Mouse (Mus musculus): ENCODE results near the gene Ddx56. TPM values are rescaled to one million over a fixed set of nuclear protein-coding genes. Genes with fewer than 3 reads are reported as not detected.
A peak's percentile ranks its signal among the peaks of the same experiment; 100 is the strongest.

Gene Ddx56
- polyA plus RNA-seq, 1 experiment from 2014 or later, result 126 TPM

DNA sequence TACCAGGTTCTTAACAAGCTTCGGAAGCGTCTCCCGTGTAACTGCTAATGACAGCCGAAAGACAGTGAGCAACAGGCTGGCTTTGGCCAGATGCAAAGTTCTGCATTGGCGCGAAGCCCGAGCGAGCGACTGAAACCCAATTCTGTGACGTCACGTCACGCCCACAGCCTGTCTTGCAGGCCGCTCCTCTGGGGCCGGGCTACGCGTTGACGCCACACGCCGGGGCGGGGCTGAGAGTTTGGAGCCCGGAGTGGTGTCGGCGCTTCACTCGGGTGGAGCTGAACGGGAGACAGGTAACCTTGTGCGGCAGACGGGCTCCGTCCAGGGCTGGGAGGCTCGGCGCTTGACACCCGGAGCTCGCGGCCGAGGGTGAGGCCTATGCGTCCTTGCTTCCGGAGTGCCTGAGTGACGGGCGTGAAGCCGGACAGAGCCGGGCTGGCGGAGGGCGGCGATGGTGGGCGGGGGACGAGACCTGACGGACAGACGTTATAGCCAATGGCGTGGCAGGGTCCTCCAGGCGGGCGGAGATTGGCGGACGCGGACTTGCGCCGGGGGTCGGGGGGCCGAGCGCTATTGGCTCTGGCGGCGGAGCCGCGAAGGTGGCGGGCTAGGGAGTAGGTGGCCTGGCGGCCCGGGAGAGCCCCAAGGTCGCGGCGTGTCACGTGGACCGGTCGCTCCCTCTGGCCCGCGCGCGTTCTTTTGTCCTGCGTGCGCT is 24.0 kb upstream of the Ddx56 start, which contains the start of gene Ogdh:
Gene Ogdh, plus strand, starts transcription at position 233 of the 715 bp plus-strand sequence.
- WGBS, result under 1% methylated on average over 77 of the region's 77 CpGs
- no peaks in the 10 kb centered on the region for H3K9me3 ChIP-seq (replicated peaks)

DNA sequence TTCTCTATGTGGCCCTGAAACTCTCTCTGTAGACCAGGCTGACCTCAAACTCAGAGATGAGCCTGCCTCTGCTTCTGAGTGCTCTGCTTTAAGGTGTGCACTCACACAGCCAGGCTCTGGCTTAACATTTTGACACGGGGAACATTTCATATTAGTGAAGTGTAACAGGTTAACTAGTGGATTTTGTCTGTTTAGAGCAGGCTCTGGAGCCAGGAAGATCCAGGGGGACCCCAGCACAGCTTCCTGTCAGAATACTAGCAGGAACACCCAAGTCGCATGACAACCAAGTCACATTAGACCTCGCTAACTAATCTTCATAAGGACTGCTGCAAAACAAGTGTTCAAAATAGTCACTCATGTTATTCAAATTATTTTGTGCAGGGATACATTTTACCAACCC is 23.3 kb upstream of the Ddx56 start:
- Histone ChIP-seq H3K4me1 (peaks cover 13% of the 10 kb centered on the region), H3K4me3 (peak overlapping the region; percentile 74), H3K27me3 (ENCODE audit: low read depth, poor library complexity, severe bottlenecking) (peaks cover 10% of the 10 kb centered on the region), H3K9me3 (replicated peaks) (no peaks in the 10 kb centered on the region), H3K27ac (replicated peaks) (peak overlapping the region; percentile 91), H3K36me3 (no peaks in the 10 kb centered on the region)
- DNase-seq (ENCODE audit: low spot score), result no peak
- 28% methylated on average over 3 of the region's 3 CpGs for WGBS

More for the DNA sequence above, 24.0 kb upstream of the Ddx56 start, which contains the start of gene Ogdh:
- peak within 1 kb of the TSS; percentile 91 for H3K27ac ChIP-seq (replicated peaks)
- H3K27me3 ChIP-seq (ENCODE audit: low read depth, poor library complexity, severe bottlenecking), result peaks cover 10% of the 10 kb centered on the region
- DNase-seq (ENCODE audit: low spot score), result peak; percentile 99
- H3K36me3 ChIP-seq, result 0 out of 2 replicates have a peak, but pooled peaks cover under 1% of the 10 kb centered on the region
- peak within 1 kb of the TSS; percentile 74 for H3K4me3 ChIP-seq
- peaks cover 13% of the 10 kb centered on the region for H3K4me1 ChIP-seq

DNA sequence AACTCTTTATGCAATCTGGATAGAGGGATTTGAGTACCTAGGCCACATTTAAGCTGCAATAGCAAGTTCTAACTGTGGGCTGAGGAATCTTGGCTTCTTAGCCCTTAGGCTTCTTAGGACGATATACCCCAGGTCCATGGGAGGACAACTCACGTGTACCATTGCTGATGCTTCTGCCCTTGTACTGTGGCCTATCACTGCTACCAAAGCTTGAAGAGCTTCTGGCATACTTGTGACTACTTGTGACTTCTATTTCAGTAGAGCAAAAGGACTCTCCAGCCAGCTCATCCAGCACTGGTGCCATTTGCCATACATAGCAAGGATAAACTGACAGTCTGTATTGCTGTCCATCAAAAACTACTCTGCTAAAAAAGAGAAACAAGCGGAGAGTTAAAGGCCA is 22.6 kb upstream of the Ddx56 start:
- H3K4me1 ChIP-seq, result peaks cover 13% of the 10 kb centered on the region
- peaks cover 10% of the 10 kb centered on the region for H3K27me3 ChIP-seq (ENCODE audit: low read depth, poor library complexity, severe bottlenecking)
- H3K27ac ChIP-seq (replicated peaks), result no peak overlapping the region
- no peaks in the 10 kb centered on the region for H3K9me3 ChIP-seq (replicated peaks)
- DNase-seq (ENCODE audit: low spot score), result no peak
- no peak overlapping the region for H3K4me3 ChIP-seq
- H3K36me3 ChIP-seq, result no peaks in the 10 kb centered on the region
- 92% methylated on average over 3 of the region's 3 CpGs for WGBS

DNA sequence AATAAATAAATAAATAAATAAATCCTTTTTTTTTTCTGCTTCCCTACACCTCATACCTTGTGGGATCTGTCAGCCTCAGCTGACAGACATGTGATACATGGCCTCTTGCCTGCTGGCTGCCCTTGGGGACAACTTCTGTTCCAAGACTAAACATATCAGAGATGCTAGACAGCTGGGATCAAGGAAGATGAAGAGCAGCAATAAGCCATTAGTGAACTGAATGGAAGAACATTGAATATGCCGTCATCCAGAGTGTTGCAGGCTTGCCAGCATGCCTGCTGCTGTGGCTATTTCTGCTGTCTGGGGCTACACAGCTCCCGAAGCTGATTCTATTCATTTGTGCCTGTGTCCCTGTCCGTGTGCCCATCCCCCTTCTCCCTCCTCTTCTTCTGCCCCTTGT is 15.4 kb upstream of the Ddx56 start:
- Histone ChIP-seq H3K4me1 (no peaks in the 10 kb centered on the region), H3K4me3 (no peak overlapping the region), H3K27me3 (ENCODE audit: low read depth, poor library complexity, severe bottlenecking) (no peaks in the 10 kb centered on the region), H3K27ac (replicated peaks) (no peak overlapping the region), H3K36me3 (no peaks in the 10 kb centered on the region), H3K9me3 (replicated peaks) (peaks cover 14% of the 10 kb centered on the region; the same call in 1 of the 2 replicates)
- WGBS, result 82% methylated on average over 3 of the region's 3 CpGs
- DNase-seq (ENCODE audit: low spot score), result no peak

DNA sequence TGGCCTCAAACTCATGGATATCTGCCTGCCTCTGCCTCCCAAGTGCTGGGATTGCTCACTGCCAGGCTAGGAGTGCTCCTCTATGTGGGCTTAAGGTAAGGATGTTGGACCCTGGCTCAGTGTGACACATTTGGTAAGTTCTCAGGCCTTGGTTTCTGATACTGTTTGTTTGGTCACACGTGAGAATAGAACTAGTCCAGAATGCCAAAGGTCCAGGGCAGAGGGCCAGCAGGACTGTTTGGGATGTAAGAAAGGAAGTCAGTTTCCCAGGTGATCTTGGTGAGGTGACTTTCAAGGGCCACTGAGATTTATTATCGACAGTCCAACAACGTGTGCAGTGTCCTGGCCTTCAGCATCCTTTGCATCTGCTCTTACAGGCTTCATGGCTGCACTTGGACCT is 8.9 kb upstream of the Ddx56 start:
- Histone ChIP-seq H3K27me3 (ENCODE audit: low read depth, poor library complexity, severe bottlenecking) (no peaks in the 10 kb centered on the region), H3K4me3 (no peak overlapping the region), H3K4me1 (peaks cover 29% of the 10 kb centered on the region), H3K36me3 (peaks cover 20% of the 10 kb centered on the region), H3K9me3 (replicated peaks) (peaks cover 13% of the 10 kb centered on the region; the same call in 1 of the 2 replicates), H3K27ac (replicated peaks) (no peak overlapping the region)
- DNase-seq (ENCODE audit: low spot score), result no peak
- WGBS, result 81% methylated on average over 3 of the region's 3 CpGs

DNA sequence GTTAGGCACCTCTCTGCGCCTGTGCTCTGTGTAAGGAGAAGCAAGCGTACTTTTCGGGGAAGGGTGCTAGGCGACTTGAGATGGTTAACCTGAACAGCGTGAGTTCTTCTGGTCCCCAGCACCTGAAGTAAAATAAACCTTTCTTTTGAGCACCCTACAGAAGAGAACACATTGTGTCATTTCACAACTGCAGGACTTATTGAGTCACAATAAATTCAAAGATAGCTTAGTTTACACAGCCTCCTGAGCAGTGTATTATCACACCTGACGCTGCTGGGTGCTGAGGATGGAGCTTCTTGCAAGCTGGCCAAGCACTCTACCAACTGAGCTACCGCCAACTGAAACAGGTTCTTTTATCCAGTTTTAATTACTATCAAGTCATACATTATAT is 7.5 kb upstream of the Ddx56 start:
- H3K36me3 ChIP-seq, result peaks cover 33% of the 10 kb centered on the region
- peaks cover 29% of the 10 kb centered on the region for H3K4me1 ChIP-seq
- WGBS, result 30% methylated on average over 7 of the region's 7 CpGs
- peaks cover 1% of the 10 kb centered on the region; the same call in 1 of the 2 replicates for H3K9me3 ChIP-seq (replicated peaks)
- H3K4me3 ChIP-seq, result peak overlapping the region; percentile 99
- H3K27me3 ChIP-seq (ENCODE audit: low read depth, poor library complexity, severe bottlenecking), result no peaks in the 10 kb centered on the region
- H3K27ac ChIP-seq (replicated peaks), result peak overlapping the region; percentile 94
- no peak for DNase-seq (ENCODE audit: low spot score)

DNA sequence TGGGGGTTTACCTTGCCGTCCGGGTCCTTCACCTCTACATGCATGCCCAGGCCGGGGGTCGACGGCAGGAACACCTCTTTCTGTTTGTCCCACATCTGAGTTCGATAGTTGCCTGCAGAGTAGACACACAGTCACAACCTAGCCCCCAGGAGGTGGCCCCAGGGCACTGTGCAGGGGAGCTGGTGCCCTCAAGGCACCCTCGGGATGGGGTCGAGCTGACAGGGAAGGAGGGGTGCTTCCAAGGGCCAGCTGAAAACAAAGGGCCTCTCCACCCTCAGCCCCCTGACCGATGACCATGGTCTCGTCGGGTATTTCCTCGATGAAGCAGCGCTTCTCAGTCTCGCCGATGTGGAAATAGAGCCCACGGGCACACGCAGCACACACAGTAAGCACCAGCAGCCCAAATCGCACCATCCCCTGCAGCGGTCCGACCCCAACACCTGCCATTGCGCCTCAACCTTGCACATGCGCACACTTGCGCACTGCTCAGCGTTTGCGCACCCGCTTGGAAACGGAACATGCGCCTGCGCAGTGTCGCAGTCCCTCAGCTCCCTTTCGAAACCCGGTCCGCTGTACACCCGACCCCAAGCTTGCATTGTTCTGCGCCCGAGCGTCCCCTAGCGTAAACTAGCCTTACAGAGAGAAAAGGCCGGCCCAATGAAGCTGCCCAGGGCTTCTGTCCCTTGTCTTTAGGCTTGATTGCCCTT is 7.0 kb upstream of the Ddx56 start, which contains the start of gene Tmed4:
Gene Tmed4, minus strand, starts transcription at position 484 of the 707 bp plus-strand sequence.
- Histone ChIP-seq H3K9me3 (replicated peaks) (no peaks in the 10 kb centered on the region), H3K36me3 (peaks cover 38% of the 10 kb centered on the region), H3K27me3 (ENCODE audit: low read depth, poor library complexity, severe bottlenecking) (no peaks in the 10 kb centered on the region), H3K4me3 (peak within 1 kb of the TSS; percentile 99), H3K4me1 (peaks cover 29% of the 10 kb centered on the region), H3K27ac (replicated peaks) (peak within 1 kb of the TSS; percentile 94)
- WGBS, result under 1% methylated on average over 39 of the region's 39 CpGs
- peak; percentile 96 for DNase-seq (ENCODE audit: low spot score)

DNA sequence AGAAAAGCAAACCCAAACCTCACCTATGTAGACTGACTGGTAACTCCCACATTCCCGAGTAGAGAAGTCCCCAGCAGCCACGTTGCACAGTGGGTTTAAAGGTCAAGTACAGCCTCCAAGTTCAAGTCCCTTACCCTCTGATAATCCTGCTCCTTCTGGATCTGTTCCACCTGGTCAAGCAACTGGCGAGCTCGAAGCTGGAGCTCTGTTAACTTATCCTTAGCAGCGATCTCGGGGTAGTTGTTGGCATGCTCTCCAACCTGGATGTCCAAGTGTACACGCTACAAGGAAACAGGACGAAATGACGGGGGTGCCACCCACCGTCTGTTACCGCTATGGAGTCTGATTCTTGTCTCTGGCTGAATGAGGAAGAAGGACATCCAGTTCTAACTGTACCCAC is 6.0 kb upstream of the Ddx56 start:
- Histone ChIP-seq H3K9me3 (replicated peaks) (no peaks in the 10 kb centered on the region), H3K4me3 (peak overlapping the region; percentile 99), H3K27me3 (ENCODE audit: low read depth, poor library complexity, severe bottlenecking) (no peaks in the 10 kb centered on the region), H3K36me3 (peaks cover 44% of the 10 kb centered on the region), H3K27ac (replicated peaks) (peak overlapping the region; percentile 94), H3K4me1 (peaks cover 29% of the 10 kb centered on the region)
- WGBS, result 76% methylated on average over 11 of the region's 11 CpGs
- no peak for DNase-seq (ENCODE audit: low spot score)

DNA sequence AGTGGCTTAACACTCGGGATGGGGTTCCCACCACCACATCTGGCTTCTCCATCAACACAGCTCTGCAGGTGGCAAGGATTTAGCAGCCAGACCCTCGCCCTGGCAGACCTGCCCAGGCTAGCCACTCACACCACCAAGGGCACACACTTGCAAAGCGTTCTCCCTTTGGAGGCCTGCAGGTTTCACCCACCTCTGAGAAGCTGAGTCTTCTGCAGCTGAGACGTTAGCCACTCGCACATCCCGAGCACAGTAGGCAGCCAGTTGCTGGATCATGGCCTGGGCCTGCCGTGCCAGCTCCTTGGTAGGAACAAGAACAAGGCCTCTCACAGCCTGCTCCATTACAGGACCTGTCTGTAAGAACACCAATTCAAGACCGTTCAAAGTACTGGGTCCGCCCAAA is 951 bp downstream of the Ddx56 start:
- Histone ChIP-seq H3K27ac (replicated peaks) (peak overlapping the region; percentile 92), H3K27me3 (ENCODE audit: low read depth, poor library complexity, severe bottlenecking) (no peaks in the 10 kb centered on the region), H3K9me3 (replicated peaks) (no peaks in the 10 kb centered on the region), H3K36me3 (peaks cover 76% of the 10 kb centered on the region), H3K4me3 (peak overlapping the region; percentile 96), H3K4me1 (peaks cover 17% of the 10 kb centered on the region)
- DNase-seq (ENCODE audit: low spot score), result no peak
- 73% methylated on average over 9 of the region's 9 CpGs for WGBS

DNA sequence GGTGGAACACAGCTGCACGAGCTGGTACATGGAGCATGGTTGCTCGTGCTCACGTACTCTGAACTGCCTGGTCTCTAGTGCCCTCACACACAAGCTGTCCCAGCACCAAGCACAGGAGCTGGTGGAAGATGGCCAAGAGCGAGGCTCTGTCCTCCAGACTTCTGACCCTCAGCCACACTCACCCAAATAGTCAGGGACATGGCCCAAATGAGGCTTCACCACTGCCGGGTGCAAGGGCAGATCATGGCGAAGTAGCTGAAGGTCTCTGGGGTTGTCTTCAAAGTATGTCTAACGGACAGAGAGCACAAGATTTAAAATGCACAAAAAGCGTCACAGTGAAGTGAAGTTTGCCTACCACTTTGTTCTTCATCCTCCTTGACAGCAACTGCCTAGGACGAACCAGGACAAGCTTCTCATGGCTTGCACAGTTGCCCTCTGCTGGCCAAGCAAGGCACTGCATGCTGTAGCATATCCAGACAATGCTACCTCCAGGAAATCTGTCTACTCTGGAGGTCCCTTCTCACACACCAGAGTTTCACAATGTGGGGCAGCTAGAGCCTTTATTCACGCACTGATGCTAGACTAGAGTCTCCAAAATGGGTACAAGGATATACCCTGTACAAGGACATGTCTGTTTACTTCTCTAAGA is 6.0 kb downstream of the Ddx56 start:
- Histone ChIP-seq H3K9me3 (replicated peaks) (no peaks in the 10 kb centered on the region), H3K27me3 (ENCODE audit: low read depth, poor library complexity, severe bottlenecking) (no peaks in the 10 kb centered on the region), H3K36me3 (peaks cover 94% of the 10 kb centered on the region), H3K4me1 (peaks cover 6% of the 10 kb centered on the region), H3K4me3 (no peak overlapping the region), H3K27ac (replicated peaks) (no peak overlapping the region)
- WGBS, result 85% methylated on average over 10 of the region's 10 CpGs
- peak; percentile 81 for DNase-seq (ENCODE audit: low spot score)

DNA sequence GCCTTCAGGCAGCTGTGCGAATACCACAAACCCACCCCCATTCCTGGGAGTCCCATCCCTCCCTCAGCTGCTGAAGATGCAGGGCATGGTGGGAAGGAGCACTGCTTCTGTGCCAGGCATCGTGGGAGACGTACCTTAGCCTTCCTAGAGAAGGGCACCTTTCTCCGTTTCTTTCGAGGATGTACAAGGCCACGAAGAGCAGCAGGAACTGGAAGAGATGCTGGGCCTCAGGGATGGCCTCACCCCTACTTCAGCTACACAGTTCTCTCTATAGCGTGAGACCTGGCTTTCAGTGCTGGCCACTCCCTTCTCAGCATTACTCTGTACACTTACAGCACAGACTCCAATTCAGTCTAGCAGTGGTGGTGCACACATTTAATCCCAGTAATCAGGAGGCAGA is 8.2 kb downstream of the Ddx56 start:
- no peaks in the 10 kb centered on the region for H3K9me3 ChIP-seq (replicated peaks)
- no peak overlapping the region for H3K4me3 ChIP-seq
- H3K27ac ChIP-seq (replicated peaks), result no peak overlapping the region
- 0 out of 2 replicates have a peak, but pooled peaks cover 3% of the 10 kb centered on the region for H3K4me1 ChIP-seq
- WGBS, result 94% methylated on average over 7 of the region's 7 CpGs
- H3K36me3 ChIP-seq, result peaks cover 72% of the 10 kb centered on the region
- no peaks in the 10 kb centered on the region for H3K27me3 ChIP-seq (ENCODE audit: low read depth, poor library complexity, severe bottlenecking)
- no peak for DNase-seq (ENCODE audit: low spot score)

DNA sequence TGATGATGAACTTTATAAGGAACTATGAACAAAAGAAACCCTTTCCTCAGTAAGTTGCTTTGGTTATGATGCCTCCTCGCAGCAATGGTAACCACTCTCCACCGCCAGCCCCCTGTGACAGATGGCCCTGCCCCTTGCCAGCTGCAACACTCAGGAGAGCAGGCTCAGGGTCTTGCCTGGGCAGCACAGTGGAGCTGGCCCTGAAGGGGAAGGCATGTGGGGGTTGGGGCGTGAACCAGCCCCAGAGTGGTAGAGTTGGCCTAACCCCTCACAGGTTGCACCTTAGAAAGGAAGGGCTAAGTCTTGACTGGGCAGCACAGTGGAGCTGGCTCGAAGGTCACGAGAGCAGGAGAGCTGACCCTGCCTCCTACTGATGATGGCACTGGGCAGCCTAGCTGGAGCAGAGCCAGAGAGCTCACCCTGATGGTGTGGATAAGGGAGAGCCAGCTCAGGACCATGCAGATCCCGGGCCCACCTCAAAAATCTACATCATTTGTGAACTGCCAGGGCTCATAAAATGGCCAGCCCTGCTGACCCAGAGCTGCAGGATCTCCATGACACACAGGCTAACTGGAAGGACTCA is 11.0 kb downstream of the Ddx56 start:
- Histone ChIP-seq H3K27ac (replicated peaks) (no peak overlapping the region), H3K4me1 (0 out of 2 replicates have a peak, but pooled peaks cover 3% of the 10 kb centered on the region), H3K9me3 (replicated peaks) (no peaks in the 10 kb centered on the region), H3K4me3 (no peak overlapping the region), H3K27me3 (ENCODE audit: low read depth, poor library complexity, severe bottlenecking) (no peaks in the 10 kb centered on the region), H3K36me3 (peaks cover 44% of the 10 kb centered on the region)
- 71% methylated on average over 6 of the region's 6 CpGs for WGBS
- DNase-seq (ENCODE audit: low spot score), result no peak

Data from midbrain, embryonic 10.5 days (tissue).